Mouse (Mus musculus): ENCODE measurements around the gene Ccdc186. TPM values are rescaled to one million over a fixed set of nuclear protein-coding genes. Genes with fewer than 3 reads are reported as not detected.
"Not testable (repeated sequence)": the region's sequence is repeated elsewhere in the genome, so short reads cannot be mapped to it uniquely, and the experiment has no call there.

Gene Ccdc186
- polyA plus RNA-seq, 1 experiment from 2014 or later, result 19.3 TPM

DNA sequence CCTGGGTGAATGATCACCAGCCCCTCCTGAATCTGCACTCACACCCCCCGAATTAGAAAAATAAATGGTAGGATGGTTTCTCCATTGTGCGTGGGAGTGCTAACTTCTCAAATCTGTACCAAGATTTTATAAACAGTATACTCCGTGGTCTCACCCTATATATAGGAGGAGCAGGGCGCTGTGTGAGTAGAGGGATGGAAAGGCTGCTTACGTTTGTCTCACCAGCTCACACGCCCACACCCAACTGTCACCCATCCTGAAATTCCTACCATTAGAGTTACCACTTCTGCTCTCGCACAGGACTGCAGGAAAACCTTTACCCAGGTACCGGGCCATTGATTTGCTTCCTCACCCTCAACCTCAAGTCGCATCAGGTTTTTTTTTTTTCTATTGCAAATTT is 53.0 kb downstream of the Ccdc186 start:
- H3K27ac ChIP-seq (ENCODE audit: low read length), result no peak overlapping the region
- 81% methylated on average over 9 of the region's 9 CpGs for WGBS
- H3K9ac ChIP-seq (ENCODE audit: low read length), result no peak overlapping the region
- no peak for ATAC-seq (ENCODE audit: insufficient read depth, low FRiP score)
- H3K4me3 ChIP-seq (replicated peaks; ENCODE audit: low read length), result no peak overlapping the region
- H3K4me1 ChIP-seq (ENCODE audit: control insufficient read depth, insufficient read depth, low read length), result no peaks in the 10 kb centered on the region
- H3K36me3 ChIP-seq (ENCODE audit: control insufficient read depth, insufficient read depth, low read length), result no peaks in the 10 kb centered on the region
- H3K27me3 ChIP-seq (ENCODE audit: control insufficient read depth, insufficient read depth, low read length), result no peaks in the 10 kb centered on the region
- no peaks in the 10 kb centered on the region for H3K9me3 ChIP-seq (replicated peaks; ENCODE audit: control insufficient read depth, low read length)
- H3K4me2 ChIP-seq (ENCODE audit: low read depth, low read length), result no peak overlapping the region

DNA sequence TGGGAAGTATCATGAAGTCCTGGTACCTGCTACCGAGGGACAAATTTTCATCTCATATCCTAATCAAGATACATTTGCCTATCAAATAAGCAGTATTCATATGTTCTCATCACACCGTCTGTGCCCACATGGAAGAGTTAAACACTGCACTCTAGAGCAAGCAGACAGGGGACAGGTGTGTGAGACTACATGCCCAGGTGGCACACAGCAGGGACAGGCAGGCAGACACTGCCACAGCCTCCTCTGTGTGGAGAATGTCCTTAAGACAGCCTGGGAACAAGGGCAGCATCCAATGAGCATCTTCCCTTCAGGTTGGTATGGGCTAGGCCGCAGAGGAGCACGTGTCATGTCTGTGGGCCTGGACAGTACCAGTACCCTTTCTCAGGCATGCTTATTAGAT is 59.3 kb downstream of the Ccdc186 start:
- H3K4me2 ChIP-seq (ENCODE audit: low read depth, low read length), result no peak overlapping the region
- no peaks in the 10 kb centered on the region for H3K4me1 ChIP-seq (ENCODE audit: control insufficient read depth, insufficient read depth, low read length)
- H3K9ac ChIP-seq (ENCODE audit: low read length), result no peak overlapping the region
- ATAC-seq (ENCODE audit: insufficient read depth, low FRiP score), result no peak
- WGBS, result 94% methylated on average over 4 of the region's 4 CpGs
- no peaks in the 10 kb centered on the region for H3K36me3 ChIP-seq (ENCODE audit: control insufficient read depth, insufficient read depth, low read length)
- no peak overlapping the region for H3K27ac ChIP-seq (ENCODE audit: low read length)
- no peak overlapping the region for H3K4me3 ChIP-seq (replicated peaks; ENCODE audit: low read length)
- H3K27me3 ChIP-seq (ENCODE audit: control insufficient read depth, insufficient read depth, low read length), result no peaks in the 10 kb centered on the region
- no peaks in the 10 kb centered on the region for H3K9me3 ChIP-seq (replicated peaks; ENCODE audit: control insufficient read depth, low read length)

DNA sequence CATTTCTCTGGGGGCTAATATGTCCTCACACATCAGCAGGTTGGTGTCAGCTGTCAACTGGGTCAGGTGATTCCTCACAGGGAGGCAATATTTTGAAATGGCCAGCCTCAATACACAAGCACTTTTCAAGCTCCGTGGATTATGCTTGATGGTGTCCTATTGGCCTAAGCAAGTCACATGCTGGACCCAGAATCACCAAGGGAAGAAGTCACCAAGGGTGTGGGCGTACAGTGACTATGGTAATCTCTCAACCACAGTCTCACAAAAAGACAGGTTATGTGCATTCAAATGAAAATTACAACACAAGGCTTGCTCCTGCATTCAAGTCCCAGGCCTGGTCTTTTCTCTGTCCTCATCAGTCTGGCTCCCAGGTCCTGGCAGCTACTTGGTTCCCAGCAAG is 60.3 kb downstream of the Ccdc186 start:
- no peaks in the 10 kb centered on the region for H3K36me3 ChIP-seq (ENCODE audit: control insufficient read depth, insufficient read depth, low read length)
- no peaks in the 10 kb centered on the region for H3K27me3 ChIP-seq (ENCODE audit: control insufficient read depth, insufficient read depth, low read length)
- H3K4me2 ChIP-seq (ENCODE audit: low read depth, low read length), result no peak overlapping the region
- no peaks in the 10 kb centered on the region for H3K4me1 ChIP-seq (ENCODE audit: control insufficient read depth, insufficient read depth, low read length)
- no peak for ATAC-seq (ENCODE audit: insufficient read depth, low FRiP score)
- H3K9me3 ChIP-seq (replicated peaks; ENCODE audit: control insufficient read depth, low read length), result no peaks in the 10 kb centered on the region
- 77% methylated on average over 2 of the region's 2 CpGs for WGBS
- no peak overlapping the region for H3K4me3 ChIP-seq (replicated peaks; ENCODE audit: low read length)
- no peak overlapping the region for H3K27ac ChIP-seq (ENCODE audit: low read length)
- no peak overlapping the region for H3K9ac ChIP-seq (ENCODE audit: low read length)

DNA sequence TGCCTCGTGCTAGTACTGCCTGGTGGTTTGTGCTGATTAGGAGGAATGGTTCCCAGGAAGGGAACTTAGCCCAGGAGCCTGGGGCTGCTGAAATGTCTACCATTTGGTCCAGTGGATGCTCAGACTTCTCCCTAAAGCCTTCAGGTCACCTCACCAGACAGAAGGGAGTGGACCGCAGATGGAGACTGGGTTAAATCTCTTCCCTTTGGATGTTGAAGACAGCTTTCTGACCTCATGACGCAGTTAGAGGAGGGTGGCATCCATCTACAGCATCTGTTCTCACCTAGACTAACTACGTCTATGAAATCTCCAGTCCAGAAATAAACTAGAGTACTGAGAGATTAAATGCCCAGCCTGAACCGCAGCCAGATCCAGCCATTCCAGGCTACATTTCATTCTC is 60.9 kb downstream of the Ccdc186 start:
- Histone ChIP-seq H3K4me3 (replicated peaks; ENCODE audit: low read length) (no peak overlapping the region), H3K9ac (ENCODE audit: low read length) (no peak overlapping the region), H3K27ac (ENCODE audit: low read length) (no peak overlapping the region), H3K4me1 (ENCODE audit: control insufficient read depth, insufficient read depth, low read length) (no peaks in the 10 kb centered on the region), H3K9me3 (replicated peaks; ENCODE audit: control insufficient read depth, low read length) (no peaks in the 10 kb centered on the region), H3K27me3 (ENCODE audit: control insufficient read depth, insufficient read depth, low read length) (no peaks in the 10 kb centered on the region), H3K36me3 (ENCODE audit: control insufficient read depth, insufficient read depth, low read length) (no peaks in the 10 kb centered on the region), H3K4me2 (ENCODE audit: low read depth, low read length) (no peak overlapping the region)
- ATAC-seq (ENCODE audit: insufficient read depth, low FRiP score), result no peak
- WGBS, result 86% methylated on average over 5 of the region's 5 CpGs

DNA sequence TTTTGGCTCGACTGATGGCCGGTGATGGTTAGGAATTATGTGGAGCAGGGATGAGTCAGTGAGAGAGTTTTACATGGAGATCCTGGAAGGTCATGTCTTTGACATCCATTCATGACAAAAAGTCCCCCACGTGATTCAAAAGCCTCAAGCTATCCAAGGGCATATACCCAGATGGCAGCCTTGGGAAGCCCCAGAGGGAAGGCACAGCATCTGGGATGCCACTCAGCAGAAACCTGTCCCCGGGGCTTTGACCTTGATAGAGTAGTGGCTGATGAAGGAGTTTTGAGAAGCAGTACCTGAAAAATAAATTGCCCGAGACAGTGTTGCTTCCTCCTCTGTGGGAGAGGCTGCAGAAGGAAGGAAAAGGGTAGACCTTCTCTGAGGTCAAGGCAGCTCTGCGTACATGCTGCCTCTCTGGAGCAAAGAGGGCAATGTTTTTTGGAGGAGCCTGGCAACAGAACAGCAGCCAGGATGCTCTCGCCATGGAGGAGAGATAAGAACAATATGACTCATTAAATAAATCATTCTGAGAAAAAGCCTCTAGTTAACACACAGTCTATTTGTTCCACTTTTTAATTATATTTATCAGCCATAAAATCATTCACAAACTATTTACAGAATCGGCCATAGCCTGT is 61.6 kb downstream of the Ccdc186 start:
- H3K4me3 ChIP-seq (replicated peaks; ENCODE audit: low read length), result no peak overlapping the region
- ATAC-seq (ENCODE audit: insufficient read depth, low FRiP score), result no peak
- H3K9ac ChIP-seq (ENCODE audit: low read length), result no peak overlapping the region
- no peaks in the 10 kb centered on the region for H3K9me3 ChIP-seq (replicated peaks; ENCODE audit: control insufficient read depth, low read length)
- no peak overlapping the region for H3K27ac ChIP-seq (ENCODE audit: low read length)
- no peaks in the 10 kb centered on the region for H3K27me3 ChIP-seq (ENCODE audit: control insufficient read depth, insufficient read depth, low read length)
- WGBS, result 75% methylated on average over 8 of the region's 8 CpGs
- H3K4me2 ChIP-seq (ENCODE audit: low read depth, low read length), result no peak overlapping the region
- H3K36me3 ChIP-seq (ENCODE audit: control insufficient read depth, insufficient read depth, low read length), result no peaks in the 10 kb centered on the region
- no peaks in the 10 kb centered on the region for H3K4me1 ChIP-seq (ENCODE audit: control insufficient read depth, insufficient read depth, low read length)

DNA sequence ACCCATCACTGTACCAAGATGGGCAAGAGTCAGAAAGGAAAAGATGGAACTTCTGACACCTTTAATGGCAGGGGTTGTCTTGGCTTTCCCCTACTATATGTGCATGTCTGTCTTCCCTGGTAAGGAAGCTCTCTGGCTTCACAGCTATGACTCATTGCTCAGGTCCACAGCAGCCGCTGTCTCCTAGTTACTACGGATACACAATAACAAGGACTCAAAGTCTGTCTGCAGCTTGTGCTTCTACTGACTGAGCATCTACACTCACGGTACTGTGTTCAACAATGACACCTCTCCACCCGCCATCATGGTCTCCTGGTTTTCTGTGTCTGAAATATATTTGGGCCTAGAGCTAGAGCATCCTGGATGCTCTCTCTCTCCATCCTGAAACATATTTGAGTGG is 62.2 kb downstream of the Ccdc186 start:
- Histone ChIP-seq H3K9me3 (replicated peaks; ENCODE audit: control insufficient read depth, low read length) (no peaks in the 10 kb centered on the region), H3K36me3 (ENCODE audit: control insufficient read depth, insufficient read depth, low read length) (no peaks in the 10 kb centered on the region), H3K27ac (ENCODE audit: low read length) (no peak overlapping the region), H3K9ac (ENCODE audit: low read length) (no peak overlapping the region), H3K4me2 (ENCODE audit: low read depth, low read length) (no peak overlapping the region), H3K4me3 (replicated peaks; ENCODE audit: low read length) (no peak overlapping the region), H3K27me3 (ENCODE audit: control insufficient read depth, insufficient read depth, low read length) (no peaks in the 10 kb centered on the region), H3K4me1 (ENCODE audit: control insufficient read depth, insufficient read depth, low read length) (no peaks in the 10 kb centered on the region)
- no peak for ATAC-seq (ENCODE audit: insufficient read depth, low FRiP score)
- 75% methylated on average over 4 of the region's 4 CpGs for WGBS

DNA sequence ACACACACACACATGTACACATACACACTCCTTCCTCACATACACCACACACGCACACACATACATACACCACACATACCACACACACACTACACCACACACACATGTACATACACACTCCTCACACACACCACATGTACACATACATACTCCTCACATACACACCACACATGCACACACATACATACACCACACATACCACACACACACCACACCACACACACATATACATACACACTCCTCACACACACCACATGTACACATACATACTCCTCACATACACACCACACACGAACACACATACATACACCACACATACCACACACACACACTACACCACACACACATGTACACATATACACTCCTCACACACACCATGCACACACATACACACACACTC is 63.7 kb downstream of the Ccdc186 start:
- ATAC-seq (ENCODE audit: insufficient read depth, low FRiP score), result no peak
- H3K9ac ChIP-seq (ENCODE audit: low read length), result no peak overlapping the region
- no peak overlapping the region for H3K27ac ChIP-seq (ENCODE audit: low read length)
- no peaks in the 10 kb centered on the region for H3K27me3 ChIP-seq (ENCODE audit: control insufficient read depth, insufficient read depth, low read length)
- H3K4me3 ChIP-seq (replicated peaks; ENCODE audit: low read length), result no peak overlapping the region
- H3K36me3 ChIP-seq (ENCODE audit: control insufficient read depth, insufficient read depth, low read length), result no peaks in the 10 kb centered on the region
- H3K4me1 ChIP-seq (ENCODE audit: control insufficient read depth, insufficient read depth, low read length), result no peaks in the 10 kb centered on the region
- H3K4me2 ChIP-seq (ENCODE audit: low read depth, low read length), result no peak overlapping the region
- no peaks in the 10 kb centered on the region for H3K9me3 ChIP-seq (replicated peaks; ENCODE audit: control insufficient read depth, low read length)
- WGBS, result 92% methylated on average over 2 of the region's 2 CpGs

DNA sequence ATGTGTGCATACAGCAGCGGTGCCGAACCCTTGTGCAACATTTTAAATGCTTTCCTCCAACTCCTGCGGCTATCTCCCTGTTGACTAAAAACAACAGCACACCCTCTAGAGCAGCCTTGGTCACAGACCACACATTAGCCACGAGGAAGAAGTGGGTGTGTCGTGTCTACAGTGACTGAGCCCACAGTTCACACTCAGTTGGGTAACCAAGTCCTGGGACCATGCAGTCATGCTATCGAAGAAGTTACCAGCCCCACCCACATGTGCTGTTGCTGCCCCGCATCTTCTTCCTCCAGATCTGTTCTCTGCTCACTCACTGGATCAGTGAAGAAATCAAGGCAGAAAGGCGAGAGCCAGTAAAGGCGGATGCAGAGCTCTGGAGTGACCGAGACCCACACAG is 65.6 kb downstream of the Ccdc186 start:
- Histone ChIP-seq H3K27ac (ENCODE audit: low read length) (no peak overlapping the region), H3K4me1 (ENCODE audit: control insufficient read depth, insufficient read depth, low read length) (no peaks in the 10 kb centered on the region), H3K9me3 (replicated peaks; ENCODE audit: control insufficient read depth, low read length) (no peaks in the 10 kb centered on the region), H3K27me3 (ENCODE audit: control insufficient read depth, insufficient read depth, low read length) (no peaks in the 10 kb centered on the region), H3K9ac (ENCODE audit: low read length) (no peak overlapping the region), H3K36me3 (ENCODE audit: control insufficient read depth, insufficient read depth, low read length) (no peaks in the 10 kb centered on the region), H3K4me2 (ENCODE audit: low read depth, low read length) (no peak overlapping the region), H3K4me3 (replicated peaks; ENCODE audit: low read length) (no peak overlapping the region)
- 80% methylated on average over 10 of the region's 10 CpGs for WGBS
- ATAC-seq (ENCODE audit: insufficient read depth, low FRiP score), result no peak

DNA sequence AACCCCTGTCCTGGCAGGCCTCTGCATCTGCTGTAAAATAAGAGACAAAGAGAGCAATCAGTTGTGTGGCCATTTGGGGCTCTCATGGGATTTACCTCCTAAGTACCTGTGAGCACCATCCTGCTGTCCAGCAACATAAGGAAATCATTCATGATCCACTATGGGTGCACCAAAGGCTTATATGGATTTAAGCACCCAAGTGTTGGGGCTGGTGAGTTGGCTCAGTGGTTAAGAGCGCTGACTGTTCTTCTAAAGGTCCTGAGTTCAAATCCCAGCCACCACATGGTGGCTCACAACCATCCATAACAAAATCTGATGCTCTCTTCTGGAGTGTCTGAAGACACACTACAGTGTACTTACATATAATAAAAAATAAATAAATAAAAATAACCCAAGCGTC is 67.5 kb downstream of the Ccdc186 start:
- not testable (repeated sequence) for H3K4me2 ChIP-seq (ENCODE audit: low read depth, low read length); H3K27me3 ChIP-seq (ENCODE audit: control insufficient read depth, insufficient read depth, low read length); H3K4me1 ChIP-seq (ENCODE audit: control insufficient read depth, insufficient read depth, low read length); H3K9me3 ChIP-seq (replicated peaks; ENCODE audit: control insufficient read depth, low read length); H3K27ac ChIP-seq (ENCODE audit: low read length); ATAC-seq (ENCODE audit: insufficient read depth, low FRiP score); H3K9ac ChIP-seq (ENCODE audit: low read length); H3K4me3 ChIP-seq (replicated peaks; ENCODE audit: low read length); H3K36me3 ChIP-seq (ENCODE audit: control insufficient read depth, insufficient read depth, low read length)
- 87% methylated on average over 2 of the region's 2 CpGs for WGBS

DNA sequence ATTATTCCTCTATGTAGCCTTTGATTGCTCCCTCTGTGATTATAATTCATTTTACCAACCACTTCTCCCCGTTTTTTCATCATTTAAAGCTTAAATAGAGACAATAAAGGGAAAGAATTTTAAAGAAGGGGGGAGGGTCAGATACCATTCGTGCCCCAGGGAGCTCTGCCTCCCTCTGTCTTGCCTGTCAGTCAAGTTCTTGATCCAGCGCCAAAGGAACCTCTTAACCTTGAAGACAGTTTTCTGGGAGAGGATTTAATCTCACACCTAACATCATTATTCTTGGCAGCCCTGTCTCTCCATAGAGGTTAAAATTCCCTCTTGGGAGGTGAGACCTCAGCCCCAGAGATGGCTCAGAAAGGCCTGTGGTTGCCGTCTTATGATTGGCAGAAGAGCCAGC is 71.3 kb downstream of the Ccdc186 start:
- H3K36me3 ChIP-seq (ENCODE audit: control insufficient read depth, insufficient read depth, low read length), result no peaks in the 10 kb centered on the region

More for the DNA sequence above, 71.3 kb downstream of the Ccdc186 start:
- 47% methylated on average over 4 of the region's 4 CpGs for WGBS
- no peaks in the 10 kb centered on the region for H3K27me3 ChIP-seq (ENCODE audit: control insufficient read depth, insufficient read depth, low read length)
- no peaks in the 10 kb centered on the region for H3K9me3 ChIP-seq (replicated peaks; ENCODE audit: control insufficient read depth, low read length)
- no peak for ATAC-seq (ENCODE audit: insufficient read depth, low FRiP score)
- H3K4me3 ChIP-seq (replicated peaks; ENCODE audit: low read length), result no peak overlapping the region
- no peak overlapping the region for H3K27ac ChIP-seq (ENCODE audit: low read length)
- no peak overlapping the region for H3K9ac ChIP-seq (ENCODE audit: low read length)
- H3K4me1 ChIP-seq (ENCODE audit: control insufficient read depth, insufficient read depth, low read length), result no peaks in the 10 kb centered on the region
- no peak overlapping the region for H3K4me2 ChIP-seq (ENCODE audit: low read depth, low read length)

Measured in stomach, embryonic 16.5 days (tissue).